Mouse (Mus musculus) adipocyte (in vitro differentiated cells): ENCODE data around the gene Nup62cl.

Experiments used
- DNase-seq: peaks from one replicate; pipeline ENCODE4 v3.0.0-alpha.2; 2016; ENCODE audit warnings: low spot score

Nup62cl gene

DNA sequence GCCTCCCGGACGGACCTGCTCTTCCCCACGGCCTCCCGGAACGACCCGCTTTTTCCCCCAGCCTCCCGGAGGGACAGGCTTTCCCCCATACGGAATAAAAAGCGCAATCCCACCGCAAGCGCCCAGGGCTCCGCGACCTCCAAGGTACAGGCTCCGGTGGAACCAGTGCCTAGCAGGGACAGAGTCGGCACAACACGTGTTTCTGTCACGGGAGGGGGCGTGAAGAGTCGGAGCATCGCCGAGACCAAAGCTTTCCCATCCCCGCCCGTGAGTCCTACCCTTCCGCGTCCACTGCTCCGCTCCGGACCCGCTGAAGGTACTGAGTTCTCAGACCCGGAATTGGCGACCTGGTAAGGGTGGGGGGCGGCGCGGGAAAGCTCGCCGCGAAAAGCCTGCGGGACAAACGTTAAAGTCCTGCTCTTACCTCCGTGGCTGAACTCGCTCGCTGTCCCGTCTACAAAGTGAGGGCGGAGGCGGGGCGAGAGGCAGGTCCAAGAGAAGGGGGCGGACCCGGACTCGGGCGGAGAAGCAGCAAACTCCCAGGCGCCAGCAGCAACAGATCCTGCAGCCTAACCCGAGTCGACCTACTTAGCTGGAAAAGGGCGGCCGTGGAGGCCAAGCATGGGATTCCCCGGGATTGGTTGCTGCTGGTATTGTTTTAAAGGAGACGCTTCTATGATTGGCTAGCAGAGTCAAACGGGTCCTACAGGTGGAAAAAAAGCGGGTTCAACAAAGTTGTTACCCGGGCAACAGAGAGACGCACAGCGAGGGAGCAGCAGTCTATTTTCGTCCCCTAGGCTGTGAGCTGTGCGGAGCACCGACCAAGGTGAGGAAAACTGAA, at the start of gene Nup62cl, which contains the start of gene Pih1h3b:
Gene Nup62cl, minus strand, starts transcription at position 578 of the 841 bp plus-strand sequence.
Gene Pih1h3b, plus strand, starts transcription at position 745 of the 841 bp plus-strand sequence.
- no peak for DNase-seq

DNA sequence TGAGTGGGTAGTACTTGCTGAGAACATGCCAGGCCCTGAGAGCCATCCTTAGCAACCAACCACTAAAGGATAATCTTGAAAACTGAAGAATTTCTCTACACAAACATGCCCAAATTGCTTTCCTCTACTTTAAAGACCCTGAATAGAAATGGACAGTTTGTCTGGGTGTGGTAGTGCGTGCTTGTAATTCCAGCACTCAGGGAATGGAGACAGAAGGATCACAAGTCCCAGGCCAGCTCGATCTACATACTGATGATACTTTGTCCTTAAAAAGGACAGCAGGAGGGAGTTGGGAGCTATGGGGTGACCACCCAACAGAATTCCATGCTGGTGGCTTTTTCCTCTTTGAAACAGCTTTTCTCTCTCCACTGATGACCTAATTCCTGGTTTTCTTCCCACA, 31.6 kb upstream of the Nup62cl start:
- DNase-seq: no peak

DNA sequence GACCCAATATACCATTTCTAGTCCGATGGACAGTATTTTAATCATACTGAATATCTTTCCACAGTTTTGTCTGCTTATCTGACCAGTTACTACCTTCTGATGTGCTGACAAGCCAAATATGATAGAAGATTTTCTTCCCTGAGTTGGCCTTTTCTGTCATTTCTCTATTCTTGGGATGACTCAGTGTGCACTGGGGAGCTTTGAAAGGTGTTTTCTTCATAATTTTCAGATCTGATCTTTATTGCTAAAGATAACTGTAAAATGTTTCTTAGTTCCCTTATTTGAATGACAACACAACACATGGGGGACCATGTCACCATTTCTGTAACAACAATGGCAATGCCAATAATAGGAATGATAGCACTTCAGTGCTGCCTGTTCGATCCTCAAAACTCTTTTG, 20.0 kb upstream of the Nup62cl start:
- no peak for DNase-seq

DNA sequence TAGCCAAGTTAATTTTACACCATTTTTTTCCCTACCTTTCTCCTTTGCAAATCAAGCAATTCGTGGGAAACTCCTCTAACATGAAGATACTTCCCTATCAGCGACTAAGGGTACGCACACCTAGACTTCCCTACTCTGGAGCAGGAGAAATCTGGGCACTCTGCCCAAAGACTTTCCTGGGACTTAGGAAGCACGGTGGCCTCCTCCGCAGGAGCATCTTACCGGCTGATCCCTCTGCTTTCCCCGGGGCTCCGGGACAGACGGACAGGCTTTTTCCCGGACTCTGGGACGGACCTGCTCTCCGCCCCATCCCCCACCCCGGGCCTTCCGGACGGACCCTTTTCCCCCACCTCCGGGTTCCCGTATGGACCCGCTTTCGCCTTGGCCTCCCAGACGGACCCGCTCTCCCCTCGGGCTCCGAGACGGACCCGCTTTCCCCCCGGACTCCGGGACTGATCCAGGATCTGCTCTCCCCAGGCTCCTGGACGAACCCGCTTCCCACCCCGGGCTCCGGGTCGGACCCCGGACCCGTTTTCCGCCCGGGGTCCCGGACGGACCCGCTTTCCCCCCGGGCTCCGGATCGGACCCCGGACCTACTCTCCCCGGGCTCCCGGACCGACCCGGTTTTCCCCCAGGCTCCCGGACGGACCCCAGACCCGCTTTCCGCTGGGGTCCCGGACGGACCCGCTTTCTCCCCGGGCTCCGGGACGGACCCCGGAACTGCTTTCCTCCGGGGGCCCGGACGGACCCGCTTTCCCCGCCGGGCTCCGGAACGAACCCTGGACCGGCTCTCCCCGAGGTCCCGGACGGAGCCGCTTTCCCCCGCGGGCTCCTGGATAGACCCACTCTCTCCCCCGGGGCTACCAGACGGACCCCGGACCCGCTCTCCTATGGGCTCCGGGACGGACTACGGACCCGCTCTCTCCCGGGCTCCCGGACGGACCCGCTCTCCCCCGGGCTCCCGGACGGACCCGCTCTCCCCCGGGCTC, 1.3 kb downstream of the Nup62cl start:
- DNase-seq: no peak

DNA sequence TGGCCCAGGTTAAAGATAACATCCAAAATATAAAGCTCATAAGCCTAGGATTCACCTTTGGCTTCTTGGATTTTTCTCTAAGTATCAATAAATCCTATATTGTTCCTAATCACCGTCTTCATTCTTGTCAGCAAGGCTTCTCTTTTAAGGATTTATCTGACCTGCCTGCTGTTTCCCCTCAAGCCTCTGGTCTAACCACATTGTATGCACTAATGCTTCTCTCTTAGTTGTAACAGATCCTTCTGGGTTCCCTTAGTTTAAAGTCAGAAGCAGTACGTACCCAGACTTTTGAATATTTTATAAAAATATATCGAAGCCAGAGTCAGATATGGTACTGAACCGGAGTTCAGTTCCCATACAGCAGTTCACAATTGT, 63.8 kb downstream of the Nup62cl start:
- no peak for DNase-seq

DNA sequence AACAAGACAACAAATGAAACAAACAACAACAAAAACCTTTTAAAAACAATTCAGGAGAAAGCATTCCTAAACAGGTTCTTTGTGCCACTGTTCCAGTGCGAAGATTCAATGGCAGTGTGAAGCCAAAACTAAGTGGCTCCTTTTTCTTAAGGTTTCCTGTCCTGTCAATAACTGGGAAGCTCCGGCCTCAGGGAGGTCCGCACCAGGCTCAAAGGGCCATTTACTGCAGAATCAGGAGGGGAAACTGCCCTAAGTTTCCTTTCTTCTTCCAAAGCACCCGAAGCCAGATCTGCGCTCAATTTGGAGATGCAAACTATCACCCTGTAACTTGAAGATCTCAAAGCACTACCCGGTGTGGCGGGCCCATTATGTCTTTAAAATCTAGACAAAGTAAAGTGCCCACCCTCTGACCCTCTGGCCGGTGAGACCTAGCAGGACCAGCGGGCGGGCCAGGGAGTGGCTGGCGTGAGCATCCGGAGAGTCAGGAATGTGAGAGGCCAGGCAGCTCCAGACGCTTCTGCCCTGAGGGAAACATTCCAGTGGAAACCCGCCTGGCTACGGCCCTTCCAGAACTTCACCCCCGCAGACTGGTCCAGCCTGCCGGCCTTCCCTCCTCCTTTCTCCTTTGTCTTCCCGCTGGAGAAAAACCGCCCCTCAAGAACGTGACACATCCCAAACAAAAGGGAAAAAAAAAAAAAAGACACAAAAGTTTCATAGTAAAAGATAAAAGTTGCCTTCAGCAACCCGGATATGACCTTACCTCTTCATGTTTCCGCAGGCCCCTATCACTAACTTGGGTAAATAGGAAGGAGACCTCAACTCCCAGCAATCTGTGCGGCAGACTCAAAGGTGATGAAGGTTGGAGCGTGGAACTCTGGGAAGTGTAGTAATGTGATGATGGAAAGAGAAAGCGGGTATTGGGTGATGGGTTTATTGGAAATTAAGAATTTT, 64.5 kb downstream of the Nup62cl start, which contains the start of gene Rbm41:
Gene Rbm41, minus strand, starts transcription at position 856 of the 951 bp plus-strand sequence.
- peak; percentile 63 for DNase-seq

DNA sequence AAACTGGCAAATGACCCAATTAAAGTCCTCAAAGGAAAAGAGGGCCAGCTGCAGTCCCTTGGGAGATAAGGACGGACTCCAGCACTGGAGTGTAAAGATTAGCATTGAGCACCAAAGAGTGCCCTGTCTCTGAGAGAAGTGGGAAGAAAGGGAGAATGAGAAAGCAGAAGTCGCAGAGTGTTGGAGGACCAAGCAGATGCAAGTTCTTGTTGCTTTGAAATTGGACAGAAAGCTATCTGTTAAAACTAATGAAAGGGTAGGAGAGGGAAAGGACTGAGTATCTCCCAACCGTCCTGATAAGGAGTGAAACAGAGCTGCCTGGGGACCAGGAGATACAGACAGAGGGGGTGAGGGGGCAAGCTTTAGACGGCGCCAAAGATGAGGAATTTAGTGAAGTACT, 80.4 kb downstream of the Nup62cl start:
- DNase-seq: no peak
